Mouse (Mus musculus): ENCODE data around the gene Rcbtb2.
"Not testable (repeated sequence)": the region's sequence is repeated elsewhere in the genome, so short reads cannot be mapped to it uniquely, and the experiment has no call there.

Rcbtb2 gene

GRCm38 (mm10) chr14:73122923-73123278, at the start of gene Rcbtb2:
TSS of gene Rcbtb2 (plus strand) at chr14:73123037.
- DNase-seq (ENCODE audit: low spot score): no peak

GRCm38 (mm10) chr14:73083563-73083962, 39.3 kb upstream of the Rcbtb2 start:
- DNase-seq (ENCODE audit: low spot score): no peak

- DNase-seq (ENCODE audit: low spot score): no peak
Observed at GRCm38 (mm10) chr14:73086425-73086824, 36.4 kb upstream of the Rcbtb2 start.

GRCm38 (mm10) chr14:73087247-73087646, 35.6 kb upstream of the Rcbtb2 start:
- DNase-seq (ENCODE audit: low spot score): no peak

- no peak for DNase-seq (ENCODE audit: low spot score)
Observed at GRCm38 (mm10) chr14:73087746-73088145, 35.1 kb upstream of the Rcbtb2 start.

- DNase-seq (ENCODE audit: low spot score): no peak
Observed at GRCm38 (mm10) chr14:73088224-73088623, 34.6 kb upstream of the Rcbtb2 start.

GRCm38 (mm10) chr14:73092871-73093270, 30.0 kb upstream of the Rcbtb2 start:
- no peak for DNase-seq (ENCODE audit: low spot score)

- DNase-seq (ENCODE audit: low spot score): no peak
Observed at GRCm38 (mm10) chr14:73094802-73095550, 27.9 kb upstream of the Rcbtb2 start.

- DNase-seq (ENCODE audit: low spot score): peak; percentile 27
Observed at GRCm38 (mm10) chr14:73098677-73099387, 24.0 kb upstream of the Rcbtb2 start.

- no peak for DNase-seq (ENCODE audit: low spot score)
Observed at GRCm38 (mm10) chr14:73102270-73102865, 20.5 kb upstream of the Rcbtb2 start.

GRCm38 (mm10) chr14:73102986-73103385, 19.9 kb upstream of the Rcbtb2 start:
- not testable (repeated sequence) for DNase-seq (ENCODE audit: low spot score)

- no peak for DNase-seq (ENCODE audit: low spot score)
Observed at GRCm38 (mm10) chr14:73104913-73105312, 17.9 kb upstream of the Rcbtb2 start.

- DNase-seq (ENCODE audit: low spot score): no peak
Observed at GRCm38 (mm10) chr14:73105407-73106185, 17.2 kb upstream of the Rcbtb2 start.

- no peak for DNase-seq (ENCODE audit: low spot score)
Observed at GRCm38 (mm10) chr14:73106234-73106711, 16.6 kb upstream of the Rcbtb2 start.

GRCm38 (mm10) chr14:73106957-73107356, 15.9 kb upstream of the Rcbtb2 start:
- DNase-seq (ENCODE audit: low spot score): peak; percentile 15

- DNase-seq (ENCODE audit: low spot score): no peak
Observed at GRCm38 (mm10) chr14:73107371-73107770, 15.5 kb upstream of the Rcbtb2 start.

GRCm38 (mm10) chr14:73107952-73108351, 14.9 kb upstream of the Rcbtb2 start:
- DNase-seq (ENCODE audit: low spot score): no peak

GRCm38 (mm10) chr14:73110682-73111081, 12.2 kb upstream of the Rcbtb2 start:
- DNase-seq (ENCODE audit: low spot score): no peak

- no peak for DNase-seq (ENCODE audit: low spot score)
Observed at GRCm38 (mm10) chr14:73111091-73111490, 11.7 kb upstream of the Rcbtb2 start.

GRCm38 (mm10) chr14:73112186-73112840, 10.5 kb upstream of the Rcbtb2 start:
- peak; percentile 46 for DNase-seq (ENCODE audit: low spot score)

- DNase-seq (ENCODE audit: low spot score): not testable (repeated sequence)
Observed at GRCm38 (mm10) chr14:73114952-73115351, 7.9 kb upstream of the Rcbtb2 start.

- DNase-seq (ENCODE audit: low spot score): no peak
Observed at GRCm38 (mm10) chr14:73116301-73116700, 6.5 kb upstream of the Rcbtb2 start.

All from yolk sac, embryonic 10.5 days (tissue).